Mouse (Mus musculus): ENCODE measurements around the gene Tcf7l1.

The Tcf7l1 gene

DNA sequence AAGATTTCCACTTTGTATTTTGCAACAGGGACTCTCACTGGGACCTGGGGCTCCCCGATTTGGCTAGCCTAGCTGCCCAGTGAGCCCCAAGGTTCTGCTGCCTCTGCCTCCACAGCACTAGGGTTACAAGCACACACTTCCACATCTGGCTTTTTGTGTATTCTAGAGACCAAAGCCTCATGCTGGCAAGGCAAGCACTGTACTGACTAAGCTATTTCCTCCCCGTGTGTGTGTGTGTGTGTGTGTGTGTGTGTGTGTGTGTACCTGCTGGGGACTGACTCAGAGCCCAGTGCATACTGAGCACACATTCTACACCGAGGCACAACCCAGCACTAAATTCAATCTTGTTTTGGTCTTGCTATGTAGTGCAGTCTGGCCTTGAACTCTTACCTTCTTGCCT is 202.4 kb downstream of the Tcf7l1 start:
- no peak for DNase-seq

DNA sequence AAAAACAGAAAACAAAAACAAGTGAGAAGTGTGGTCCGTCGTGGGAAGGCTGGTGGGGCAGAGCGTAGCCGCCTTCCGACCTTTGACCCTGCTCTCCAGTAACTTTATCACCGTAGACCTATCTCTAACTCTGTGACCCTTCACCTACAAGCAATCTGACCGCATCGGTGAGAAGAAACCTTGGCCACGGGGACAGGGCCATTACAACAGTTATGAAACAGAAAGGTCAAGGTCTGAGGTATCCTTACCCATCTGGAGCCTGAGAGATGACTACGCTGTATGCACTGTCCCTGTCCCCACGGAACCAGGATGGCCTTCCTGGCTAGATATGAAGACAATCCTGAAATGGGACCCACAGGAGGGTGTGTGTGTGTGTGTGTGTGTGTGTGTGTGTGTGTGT is 204.9 kb downstream of the Tcf7l1 start:
- DNase-seq, result peak in 1 of 2 experiments; percentile 72

DNA sequence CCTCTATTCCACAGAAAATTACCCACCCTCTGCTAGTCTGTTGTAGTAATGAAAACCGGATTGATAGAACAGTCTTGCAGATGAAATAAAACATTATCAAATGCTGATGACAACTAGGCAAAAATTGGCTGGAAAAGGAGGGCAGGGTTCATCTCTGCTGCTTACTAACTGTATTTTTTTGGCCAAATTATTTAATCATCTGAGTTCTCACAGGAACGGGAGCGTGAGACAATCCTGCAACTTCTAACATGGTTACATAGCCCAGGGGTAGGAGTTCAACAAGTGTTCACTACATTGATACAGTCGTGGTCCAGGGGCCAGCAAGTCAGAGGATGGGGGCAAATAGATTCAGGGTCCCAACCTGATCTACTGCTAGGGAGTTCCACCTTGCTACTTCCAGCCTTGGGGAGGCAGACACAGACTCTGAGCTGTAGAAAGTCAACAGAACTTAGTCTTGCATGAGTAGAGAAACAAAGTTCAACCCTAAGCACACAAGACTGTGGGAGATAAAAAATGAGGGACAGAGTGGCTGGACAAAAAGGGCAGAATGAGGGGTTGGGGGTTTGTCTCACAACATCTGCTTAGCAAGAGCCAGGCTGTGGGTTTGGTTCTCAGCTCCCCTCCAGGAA is 205.7 kb downstream of the Tcf7l1 start:
- no peak for DNase-seq

DNA sequence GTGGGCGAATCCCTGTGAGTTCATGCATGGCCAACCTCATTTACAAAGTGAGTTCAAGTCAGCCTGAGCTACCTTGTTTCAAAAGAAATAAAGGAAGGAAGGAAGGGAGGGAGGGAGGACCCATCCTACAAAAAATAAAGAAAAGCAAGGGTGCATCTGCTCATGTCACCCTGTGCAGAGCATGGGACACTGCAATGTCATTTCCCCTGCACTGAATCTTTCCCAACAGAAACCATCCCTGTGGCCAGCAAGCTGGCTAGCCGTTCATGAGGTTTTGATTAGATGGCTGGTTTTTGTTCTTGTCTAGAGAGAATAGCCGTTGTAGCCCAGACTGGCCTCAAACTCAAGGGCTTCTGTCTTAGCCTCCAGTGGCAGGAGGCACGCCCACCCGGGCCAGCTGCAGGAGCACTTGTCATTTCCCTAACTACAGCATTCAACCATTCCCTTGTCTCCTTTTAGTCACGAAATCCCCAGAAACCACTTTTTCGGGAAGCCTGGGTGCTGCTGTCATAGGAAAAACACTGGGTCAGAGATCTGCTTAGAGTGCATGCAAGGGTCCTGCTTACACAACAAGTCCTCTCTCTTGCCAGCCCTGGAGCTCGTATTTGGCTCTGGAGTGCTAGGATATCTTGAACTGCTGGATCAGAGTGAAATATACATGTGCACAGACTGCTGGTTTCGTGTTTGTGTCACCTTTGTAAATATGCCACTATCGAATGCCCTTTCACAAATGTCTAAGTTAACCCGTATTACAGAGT is 207.2 kb downstream of the Tcf7l1 start:
- DNase-seq, result peak in 1 of 2 experiments; percentile 53

Data from kidney, postnatal 25 days (tissue).